Mouse (Mus musculus) frontal cortex, postnatal 10 days (tissue): Measurements from ENCODE around the gene Pdcd5.

Experiments used
- DNase-seq, 2 experiments: peaks; one replicate each; pipeline ENCODE4 v3.0.0; 2022; ENCODE audit warnings: low spot score in 2 of 2, mixed read lengths in 1 of 2

The Pdcd5 gene

GRCm38 (mm10) chr7:35647101-35647698 lies at the start of gene Pdcd5:
Gene Pdcd5 (minus strand): TSS chr7:35647521.
- peak; percentile 94 to 97 for DNase-seq

- no peak for DNase-seq
Measured at GRCm38 (mm10) chr7:35692641-35693040, 45.3 kb upstream of the Pdcd5 start.

- DNase-seq = no peak
Measured at GRCm38 (mm10) chr7:35692117-35692516, 44.8 kb upstream of the Pdcd5 start.

DNA sequence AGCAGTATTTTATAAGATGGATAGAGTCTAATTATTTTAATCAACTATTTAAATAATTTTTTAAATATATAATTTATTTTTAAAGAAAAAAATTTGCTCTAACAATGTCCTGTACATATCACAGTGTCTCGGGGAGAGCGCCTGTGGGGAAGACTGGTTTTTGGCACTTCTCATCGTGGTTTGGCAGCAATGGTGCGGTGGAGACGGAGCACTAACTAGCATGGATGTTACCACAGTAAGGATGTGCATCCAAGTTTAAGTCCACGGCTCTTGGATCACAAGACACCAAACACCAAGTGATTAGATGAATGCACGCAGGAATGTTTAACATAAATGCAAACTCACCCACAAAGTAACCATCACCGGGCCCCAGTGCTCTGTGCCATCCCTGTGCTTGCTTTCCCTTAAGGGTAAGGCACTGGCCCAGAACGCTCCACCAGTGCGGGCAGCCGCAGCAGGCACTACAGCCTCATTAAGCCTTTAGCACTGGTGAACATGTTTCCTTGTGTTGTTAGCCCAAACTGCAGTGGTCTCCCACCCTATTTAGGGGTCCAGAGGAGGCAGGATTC lies 41.5 kb upstream of the Pdcd5 start:
- no peak for DNase-seq

DNA sequence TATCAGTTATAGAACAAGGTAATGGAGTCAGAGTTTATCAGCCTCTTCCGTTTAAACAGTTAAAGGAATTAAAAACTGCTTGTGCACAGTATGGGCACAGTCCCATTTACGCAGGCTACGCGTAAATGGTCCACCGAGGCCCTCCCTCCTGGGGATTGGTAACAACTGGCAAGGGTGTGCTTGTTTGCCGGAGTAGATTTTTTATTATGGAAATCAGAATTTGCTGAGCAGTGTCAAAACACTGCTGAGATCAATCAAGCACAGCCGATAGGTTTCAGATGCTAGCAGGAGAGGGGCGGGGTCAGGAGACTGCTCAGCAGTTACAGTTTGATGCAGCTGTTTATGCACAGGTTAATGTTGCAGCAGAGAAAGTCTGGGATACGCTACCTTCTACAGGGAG lies 41.0 kb upstream of the Pdcd5 start:
- DNase-seq = no peak

GRCm38 (mm10) chr7:35687229-35687628 lies 39.9 kb upstream of the Pdcd5 start:
- no peak for DNase-seq

DNA sequence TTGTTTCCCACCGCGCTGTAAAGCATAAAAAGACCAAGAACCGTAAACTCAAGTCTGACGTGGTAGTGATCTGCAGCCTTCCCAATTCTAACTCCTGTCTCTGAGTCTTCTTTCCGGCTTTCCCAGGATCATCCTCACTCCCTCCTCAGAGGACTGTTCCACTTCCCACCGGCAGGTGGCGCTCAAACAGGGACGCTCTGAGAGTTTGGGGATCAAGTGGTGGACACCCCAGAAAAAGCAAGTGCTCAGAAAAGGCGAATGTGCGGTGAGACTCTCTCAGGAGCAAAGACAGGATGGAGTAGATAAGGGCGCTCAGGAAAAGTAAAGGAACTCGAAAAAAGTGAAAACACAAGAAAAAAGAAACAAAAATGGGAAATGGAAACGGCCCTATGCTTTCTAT lies 39.4 kb upstream of the Pdcd5 start:
- peak in 1 of 2 experiments; percentile 42 for DNase-seq

- no peak for DNase-seq
Measured at GRCm38 (mm10) chr7:35686216-35686615, 38.9 kb upstream of the Pdcd5 start.

GRCm38 (mm10) chr7:35683409-35684122 lies 36.2 kb upstream of the Pdcd5 start:
- DNase-seq = no peak

DNA sequence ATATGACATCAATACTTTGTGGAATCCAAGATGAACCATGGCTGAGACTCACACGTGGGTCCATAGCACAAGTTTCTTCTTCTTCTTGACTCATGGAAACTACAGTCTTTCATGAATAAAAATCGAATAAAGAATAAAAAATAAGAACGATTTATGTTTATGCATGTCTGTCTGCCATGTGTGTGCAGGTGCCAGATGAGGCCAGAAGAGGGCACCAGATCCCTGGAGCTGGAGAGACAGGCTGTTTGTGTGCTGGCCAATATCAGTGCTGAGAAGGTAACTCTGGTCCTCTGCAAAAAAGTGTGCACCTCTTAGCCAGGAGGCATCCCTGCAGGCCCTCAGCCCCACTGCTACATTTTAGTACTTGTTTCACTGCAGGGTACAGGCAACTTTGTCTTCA lies 34.2 kb upstream of the Pdcd5 start:
- DNase-seq = no peak

DNA sequence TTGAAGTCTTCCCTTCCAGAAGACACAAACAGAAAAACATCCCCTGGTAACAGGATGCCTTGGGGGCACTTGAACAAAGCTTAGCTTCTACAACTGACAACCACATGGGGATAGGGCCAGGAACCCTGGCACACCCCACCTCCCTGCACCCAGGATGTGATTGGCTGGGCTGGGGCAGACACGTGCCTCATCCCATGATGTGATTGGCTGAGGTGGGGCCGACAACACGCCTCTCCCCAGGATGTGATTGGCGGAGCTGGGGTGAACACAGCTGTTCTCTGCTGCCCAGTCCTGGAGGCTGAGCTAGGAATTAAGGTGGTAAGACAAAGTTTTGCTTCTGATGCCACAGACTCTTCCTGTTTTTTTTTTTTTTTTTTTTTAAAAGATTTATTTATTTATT lies 31.7 kb upstream of the Pdcd5 start:
- DNase-seq = no peak

- DNase-seq = no peak
Measured at GRCm38 (mm10) chr7:35668066-35669041, 21.0 kb upstream of the Pdcd5 start.

- no peak for DNase-seq
Measured at GRCm38 (mm10) chr7:35663790-35664376, 16.6 kb upstream of the Pdcd5 start.

DNA sequence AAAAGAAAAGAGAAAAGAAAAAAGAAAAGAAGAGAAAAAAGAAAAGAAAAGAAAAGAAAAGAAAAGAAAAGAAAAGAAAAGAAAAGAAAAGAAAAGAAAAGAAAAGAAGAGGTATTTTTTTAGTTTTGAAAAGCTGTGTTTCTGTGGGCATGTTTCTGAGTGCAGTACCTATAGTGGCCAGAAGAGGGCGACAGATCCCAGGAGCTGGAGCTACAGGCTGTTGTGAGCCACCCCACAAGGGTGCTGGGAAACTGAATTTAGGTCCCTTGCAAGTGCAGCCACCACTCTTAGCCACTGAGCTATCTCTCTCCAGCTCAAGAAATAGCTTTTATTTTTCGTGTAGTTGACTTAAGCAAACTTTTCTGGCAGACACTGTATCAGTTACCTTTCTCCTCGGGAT lies 11.9 kb upstream of the Pdcd5 start:
- no peak for DNase-seq

GRCm38 (mm10) chr7:35657829-35658228 lies 10.5 kb upstream of the Pdcd5 start:
- DNase-seq = no peak

GRCm38 (mm10) chr7:35651583-35652270 lies 4.4 kb upstream of the Pdcd5 start:
- no peak for DNase-seq

GRCm38 (mm10) chr7:35650716-35651410 lies 3.5 kb upstream of the Pdcd5 start:
- DNase-seq = peak in 1 of 2 experiments; percentile 59

DNA sequence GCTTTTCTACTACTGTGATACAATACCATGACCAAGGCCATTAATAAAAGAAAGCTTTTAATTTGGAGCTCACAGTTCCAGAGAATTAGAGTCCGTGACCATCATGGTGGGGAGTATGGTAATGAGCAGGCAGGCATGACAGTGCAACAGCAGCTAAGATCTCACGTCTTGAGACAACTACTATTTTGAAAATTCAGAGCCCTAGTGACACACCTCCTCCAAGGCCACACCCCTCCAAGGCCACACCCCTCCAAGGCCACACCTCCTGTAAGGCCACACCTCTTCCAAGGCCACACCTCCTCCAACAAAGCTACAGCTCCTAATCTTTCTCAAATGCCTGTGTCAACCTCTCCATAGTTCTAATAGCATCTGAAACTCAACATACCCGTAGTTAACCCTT lies 1.8 kb upstream of the Pdcd5 start:
- DNase-seq = peak in 1 of 2 experiments; percentile 39

- DNase-seq = no peak
Measured at GRCm38 (mm10) chr7:35648239-35649069, 1.1 kb upstream of the Pdcd5 start.
